Mouse (Mus musculus): ENCODE results near the gene Gpr62.

The Gpr62 gene

DNA sequence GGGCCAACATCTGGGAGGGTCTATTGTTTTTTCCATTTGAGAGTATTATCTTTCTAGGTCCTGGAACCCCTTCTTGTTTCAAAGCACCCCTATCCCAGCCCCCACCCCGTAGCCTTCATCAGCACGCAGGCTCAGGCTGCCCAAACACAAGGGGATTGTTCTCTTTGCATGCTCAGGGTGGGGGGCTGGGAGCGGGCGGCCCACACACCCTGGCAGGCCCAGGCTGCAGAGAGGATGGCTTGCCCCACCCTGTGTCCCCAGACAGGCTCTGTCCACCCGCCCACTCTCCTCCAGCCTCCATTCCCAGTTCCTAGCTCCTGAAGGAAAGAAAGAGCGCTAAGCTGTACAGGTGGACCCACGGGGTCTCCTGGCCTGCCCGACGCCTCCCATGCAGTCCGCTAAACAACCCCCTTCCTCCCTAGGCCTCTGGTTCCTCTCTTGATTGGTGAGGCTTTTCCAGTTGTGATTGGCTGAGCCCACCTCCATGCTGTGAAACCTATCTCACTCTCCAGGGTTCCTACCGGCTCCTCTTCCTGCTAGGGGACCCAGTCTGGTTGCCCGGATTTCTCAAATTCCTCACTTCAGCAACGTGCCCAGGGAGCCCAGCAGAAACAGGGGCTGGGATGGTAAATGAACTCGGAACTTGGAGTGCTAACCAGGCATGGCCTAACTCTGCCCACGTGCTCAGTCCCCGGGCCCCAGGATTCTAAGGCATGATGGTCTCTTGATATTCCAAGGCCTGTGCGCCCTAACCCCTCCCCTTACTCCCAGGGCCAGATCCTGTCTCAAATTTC, 10.7 kb downstream of the Gpr62 start:
- no peak for DNase-seq (ENCODE audit: low spot score in 2 of 2)

DNA sequence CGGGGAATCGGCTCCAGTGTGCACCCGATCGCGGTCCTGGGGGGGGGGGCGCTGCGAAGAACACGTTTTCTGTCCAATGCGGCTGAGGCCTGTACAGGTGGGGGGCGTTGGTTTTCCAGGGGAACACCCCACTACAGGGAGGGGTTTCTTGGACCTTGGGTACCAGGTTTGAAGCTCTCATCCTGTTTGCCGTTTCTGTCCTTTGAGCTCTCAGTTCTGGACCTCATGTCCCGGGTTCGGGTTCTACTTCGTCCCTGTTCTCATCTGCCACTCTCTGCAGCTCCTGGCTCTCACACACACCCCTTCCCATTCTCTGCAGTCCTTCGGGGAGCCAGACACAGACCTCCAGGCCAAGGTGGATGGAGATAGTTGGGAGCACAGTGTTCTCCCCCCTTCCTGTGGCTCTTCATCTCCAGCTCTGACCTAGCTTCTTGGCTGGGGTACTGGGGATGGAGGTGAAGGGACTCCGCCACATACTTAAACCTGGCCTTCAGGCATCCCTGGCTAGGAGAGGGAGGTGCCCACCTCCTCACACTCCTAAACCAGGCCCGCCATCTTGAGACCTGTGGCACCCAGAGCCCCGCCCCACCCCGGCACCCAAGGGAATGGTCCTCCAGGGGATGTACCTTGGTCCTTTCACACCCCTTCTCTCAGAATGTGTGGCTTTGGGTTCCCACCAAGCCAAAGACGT, 11.5 kb downstream of the Gpr62 start:
- DNase-seq (ENCODE audit: low spot score in 2 of 2) = no peak

DNA sequence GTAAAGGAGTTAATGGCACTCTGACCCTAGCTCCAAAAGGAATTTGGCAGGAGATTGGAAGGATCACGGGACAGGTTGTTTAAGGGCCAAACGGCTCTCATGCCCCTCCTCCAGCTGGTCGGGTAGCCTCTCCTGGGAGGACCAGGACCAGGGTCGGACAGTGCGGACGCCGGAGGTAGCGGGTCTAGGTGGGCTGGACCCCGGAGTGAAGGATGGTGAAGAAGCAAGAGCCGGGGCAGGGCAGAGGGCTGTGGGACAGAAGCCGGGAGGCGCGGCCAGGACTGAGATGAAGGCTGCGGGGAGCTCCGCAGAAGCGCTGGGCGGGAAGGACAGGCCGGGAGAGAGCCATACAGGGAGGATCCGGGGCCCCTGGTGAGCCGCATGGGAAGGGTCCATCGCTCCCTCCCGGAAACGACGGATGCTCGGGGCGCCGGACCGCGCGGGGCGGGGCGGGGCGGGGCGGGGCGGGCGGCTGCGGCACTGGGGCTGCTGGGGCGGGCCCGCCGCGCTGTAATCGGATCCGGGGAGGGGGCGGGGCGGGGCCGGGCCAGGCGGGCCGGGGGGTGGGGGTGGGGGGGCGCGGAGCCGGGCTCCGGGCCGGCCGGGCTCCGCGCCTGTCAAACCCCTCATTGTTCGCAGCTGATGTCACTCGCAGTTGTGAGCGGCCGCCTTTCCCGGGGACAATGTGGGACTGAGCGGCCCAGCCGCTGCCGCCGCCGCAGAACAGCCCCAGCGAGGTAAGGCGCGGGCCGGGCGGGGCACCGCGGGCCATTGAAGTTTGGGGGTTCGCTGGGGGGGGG, 12.3 kb downstream of the Gpr62 start, which contains the start of gene Pcbp4:
TSS of gene Pcbp4 (plus strand) at position 21 of the 800 bp plus-strand sequence.
- no peak for DNase-seq (ENCODE audit: low spot score in 2 of 2)

DNA sequence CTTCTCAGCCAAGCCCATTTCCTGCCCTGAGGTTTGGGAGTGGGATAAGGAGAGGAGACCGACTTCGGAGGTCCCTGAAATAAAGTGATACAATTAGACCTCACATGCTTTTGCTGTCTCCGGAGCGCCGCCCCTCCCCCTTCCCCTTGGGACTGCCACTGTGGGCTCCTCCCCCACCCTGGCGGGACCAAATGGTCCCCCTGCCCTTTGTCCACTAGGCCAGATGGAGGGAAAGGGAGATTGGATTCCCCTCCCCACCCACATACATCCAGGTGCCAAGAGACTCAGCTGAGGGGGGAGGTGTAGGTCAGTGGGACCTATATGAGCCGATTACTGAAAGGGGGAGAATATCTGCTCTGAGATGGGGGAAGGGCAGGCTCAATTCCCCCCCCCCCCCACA, 12.9 kb downstream of the Gpr62 start:
- no peak for DNase-seq (ENCODE audit: low spot score in 2 of 2)

DNA sequence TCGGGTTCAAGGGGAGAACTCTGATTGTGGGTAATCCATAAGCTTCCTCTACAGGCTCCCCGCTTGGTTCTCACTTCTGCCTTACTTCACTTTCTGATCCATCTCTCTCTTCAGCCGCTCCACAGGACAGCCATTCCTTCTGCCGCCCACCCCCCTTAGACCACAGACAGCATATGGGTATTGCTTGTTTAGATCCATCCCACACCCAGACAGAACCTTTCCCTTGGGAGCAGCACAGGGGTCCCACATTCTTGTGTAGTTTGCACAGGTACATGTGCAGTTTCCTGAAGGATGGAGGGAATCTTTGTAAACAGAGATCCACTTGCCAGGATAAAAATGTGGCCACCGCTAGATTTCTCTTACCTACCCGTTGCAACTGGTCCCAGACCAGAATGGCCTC, 13.4 kb downstream of the Gpr62 start:
- no peak for DNase-seq (ENCODE audit: low spot score in 2 of 2)

DNA sequence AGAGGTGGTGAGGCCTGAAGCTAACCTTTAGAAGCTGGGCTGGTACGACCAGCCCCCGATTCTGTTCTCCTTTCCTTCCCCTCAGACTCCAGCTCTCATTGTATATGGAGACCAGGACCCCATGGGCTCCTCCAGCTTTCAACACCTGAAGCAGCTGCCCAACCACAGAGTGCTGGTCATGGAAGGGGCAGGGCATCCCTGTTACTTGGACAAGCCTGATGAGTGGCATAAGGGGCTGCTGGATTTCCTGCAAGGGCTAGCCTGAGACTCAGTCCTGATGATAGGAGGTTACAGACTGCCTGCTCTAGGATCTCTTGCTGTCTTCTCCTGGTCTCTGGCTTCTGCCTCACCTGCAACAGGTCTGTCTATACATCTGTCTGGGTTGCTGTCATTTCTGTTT, 13.8 kb downstream of the Gpr62 start:
- DNase-seq (ENCODE audit: low spot score in 2 of 2) = no peak

DNA sequence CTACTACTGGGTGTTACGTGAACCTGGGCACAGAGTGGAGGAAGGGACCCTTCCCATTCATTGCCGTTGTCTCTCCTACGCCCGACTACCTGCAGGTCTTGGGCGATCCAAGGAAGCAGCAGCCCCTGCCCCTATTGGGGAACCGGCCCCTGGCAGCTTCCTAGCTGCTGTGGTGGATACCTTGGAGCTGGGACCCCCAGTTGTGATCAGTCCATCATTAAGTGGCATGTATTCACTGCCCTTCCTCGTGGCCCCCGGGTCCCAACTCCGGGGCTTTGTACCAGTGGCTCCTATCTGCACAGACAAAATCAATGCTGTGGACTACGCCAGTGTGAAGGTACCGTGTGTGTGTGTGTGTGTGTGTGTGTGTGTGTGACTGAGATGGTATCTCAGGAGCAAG, 14.4 kb downstream of the Gpr62 start:
- DNase-seq (ENCODE audit: low spot score in 2 of 2) = no peak

DNA sequence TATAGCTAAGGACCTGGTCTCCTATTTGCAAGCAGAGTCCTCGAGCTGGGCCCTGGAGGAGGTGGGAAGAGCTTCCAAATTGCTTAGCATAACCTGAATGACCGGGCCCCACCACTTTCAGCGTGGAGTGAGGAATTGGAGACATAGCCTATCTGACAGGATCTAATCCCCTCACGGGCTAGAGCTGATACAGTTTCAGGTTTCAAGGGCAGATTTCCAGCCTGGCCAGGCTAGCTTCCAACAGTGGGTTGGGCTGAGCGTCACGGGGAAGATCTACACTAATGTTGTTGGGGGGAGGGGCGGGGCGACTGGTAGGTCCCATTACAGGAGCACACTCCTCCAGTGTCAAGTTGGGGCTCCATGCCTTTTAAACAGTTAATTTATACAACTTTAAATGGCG, 15.1 kb downstream of the Gpr62 start:
- DNase-seq (ENCODE audit: low spot score in 2 of 2) = no peak

DNA sequence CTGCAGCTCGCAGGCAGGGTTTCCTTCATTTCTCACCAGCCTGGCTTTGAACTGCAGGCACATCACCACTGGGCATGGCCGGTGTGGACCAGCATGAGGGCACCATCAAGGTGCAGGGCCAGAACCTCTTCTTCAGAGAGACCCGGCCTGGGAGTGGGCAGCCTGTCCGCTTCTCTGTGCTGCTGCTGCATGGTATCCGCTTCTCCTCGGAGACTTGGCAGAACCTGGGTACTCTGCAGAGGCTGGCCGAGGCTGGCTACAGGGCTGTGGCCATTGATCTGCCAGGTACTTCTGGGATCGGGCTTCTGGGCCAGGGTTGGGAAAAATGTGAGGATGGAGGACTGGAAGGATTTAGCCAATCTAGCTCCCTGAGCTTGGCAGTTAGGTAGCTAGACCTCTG, 15.8 kb downstream of the Gpr62 start:
- no peak for DNase-seq (ENCODE audit: low spot score in 2 of 2)

DNA sequence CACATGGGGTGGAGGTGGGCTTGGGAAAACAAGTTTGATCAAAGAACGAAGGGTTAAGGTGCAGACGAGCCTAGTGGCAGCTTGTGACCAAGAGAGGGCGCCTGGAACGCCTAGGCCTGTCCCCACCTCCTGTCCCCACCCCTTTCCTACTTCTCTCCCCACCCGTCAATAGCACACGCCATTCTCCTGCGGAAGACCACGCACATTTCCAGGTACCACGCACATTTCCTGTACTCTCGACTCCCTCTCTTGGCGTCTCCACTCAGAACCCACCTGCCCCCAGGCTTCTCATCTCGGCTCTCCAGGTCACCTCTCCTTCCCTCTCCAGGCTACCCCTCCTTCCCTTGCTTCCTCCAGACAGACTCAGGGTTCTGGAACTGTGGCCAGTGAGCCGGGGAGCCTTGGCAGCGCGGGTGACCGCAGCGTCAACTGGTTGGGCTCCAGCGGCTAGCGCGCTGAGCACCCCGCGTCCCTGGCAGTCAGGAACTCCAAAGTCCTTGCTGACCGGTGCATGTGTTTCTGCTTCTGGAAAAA, 17.2 kb downstream of the Gpr62 start:
- peak; percentile 64 to 68 for DNase-seq (ENCODE audit: low spot score in 2 of 2)

DNA sequence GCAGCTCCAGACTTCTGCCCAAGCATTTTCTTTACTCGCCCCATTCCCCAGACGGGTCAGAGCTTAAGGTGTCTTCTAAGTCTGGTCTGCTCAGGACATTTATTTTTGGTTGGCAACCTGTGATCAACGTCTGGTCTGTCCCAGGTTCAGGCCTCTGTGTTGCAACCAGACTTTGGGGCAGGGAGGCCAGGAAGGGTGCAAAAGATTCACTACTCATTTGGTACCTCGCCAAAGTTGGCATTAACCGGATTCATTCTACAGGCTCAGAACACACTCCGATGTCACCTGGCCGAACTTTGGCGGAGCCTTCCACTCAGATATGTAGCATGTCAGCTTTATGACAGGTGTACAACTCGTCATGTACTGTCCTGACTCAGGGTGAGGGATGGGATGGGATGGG, 17.8 kb downstream of the Gpr62 start:
- no peak for DNase-seq (ENCODE audit: low spot score in 2 of 2)

DNA sequence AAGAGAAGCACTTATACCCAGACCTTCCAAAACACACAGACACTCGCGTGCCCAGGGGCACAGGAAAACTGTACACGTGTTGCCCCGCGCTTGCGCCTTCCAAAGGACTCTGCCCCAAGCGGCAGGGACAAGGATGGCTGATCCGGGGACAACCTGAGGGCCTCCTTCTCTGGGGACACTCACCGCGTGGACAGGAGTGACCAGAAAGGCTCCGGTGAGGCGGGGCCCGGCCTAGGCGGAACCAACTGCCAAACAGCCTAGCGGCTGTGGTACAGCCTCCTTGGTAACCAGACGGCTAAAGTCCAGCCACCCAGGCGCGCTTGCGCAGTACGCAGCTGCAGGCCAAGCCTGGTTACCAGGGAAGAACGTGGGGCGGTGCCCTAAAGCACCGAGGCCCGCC, 18.4 kb downstream of the Gpr62 start, which contains the start of the genes Abhd14b and Abhd14a:
TSS of gene Abhd14b (plus strand) at position 112 of the 400 bp plus-strand sequence.
TSS of gene Abhd14a (minus strand) at position 331 of the 400 bp plus-strand sequence.
- DNase-seq (ENCODE audit: low spot score in 2 of 2) = peak; percentile 86

DNA sequence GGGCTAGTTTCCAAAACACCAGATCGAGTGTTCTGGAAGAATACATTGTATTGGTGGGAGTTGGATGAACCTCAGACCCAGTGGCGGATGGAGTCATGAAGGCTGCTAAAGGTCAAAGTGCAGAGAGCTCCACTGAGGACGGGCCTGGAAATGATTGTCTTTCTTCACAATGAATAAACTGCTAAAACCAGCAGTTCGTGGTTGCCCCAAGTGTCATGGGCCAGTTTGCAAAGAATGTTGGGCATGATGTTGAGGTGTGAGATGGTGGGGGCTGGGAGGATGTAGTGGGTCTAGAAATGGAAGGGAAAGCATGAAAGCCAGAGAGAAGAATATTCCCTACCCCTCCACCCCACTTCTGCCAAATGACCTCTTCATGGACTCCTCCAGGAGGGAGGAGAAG, 20.9 kb downstream of the Gpr62 start:
- no peak for DNase-seq (ENCODE audit: low spot score in 2 of 2)

DNA sequence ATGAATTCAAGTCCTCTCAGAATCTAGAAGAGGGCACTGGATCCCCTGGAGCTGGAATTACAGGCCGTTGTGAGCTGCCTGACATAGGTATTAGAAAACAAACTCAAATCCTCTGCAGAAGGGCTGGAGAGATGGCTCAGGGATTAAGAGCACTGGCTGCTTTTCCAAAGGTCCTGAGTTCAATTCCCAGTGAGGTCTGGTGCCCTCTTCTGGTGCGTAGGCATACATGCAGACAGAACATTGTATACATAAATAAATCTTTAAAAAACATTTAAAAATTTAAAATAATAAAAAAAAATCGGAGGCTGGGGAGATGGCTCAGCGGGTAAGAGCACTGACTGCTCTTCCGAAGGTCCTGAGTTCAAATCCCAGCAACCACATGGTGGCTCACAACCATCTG, 23.1 kb downstream of the Gpr62 start:
- no peak for DNase-seq (ENCODE audit: low spot score in 2 of 2)

DNA sequence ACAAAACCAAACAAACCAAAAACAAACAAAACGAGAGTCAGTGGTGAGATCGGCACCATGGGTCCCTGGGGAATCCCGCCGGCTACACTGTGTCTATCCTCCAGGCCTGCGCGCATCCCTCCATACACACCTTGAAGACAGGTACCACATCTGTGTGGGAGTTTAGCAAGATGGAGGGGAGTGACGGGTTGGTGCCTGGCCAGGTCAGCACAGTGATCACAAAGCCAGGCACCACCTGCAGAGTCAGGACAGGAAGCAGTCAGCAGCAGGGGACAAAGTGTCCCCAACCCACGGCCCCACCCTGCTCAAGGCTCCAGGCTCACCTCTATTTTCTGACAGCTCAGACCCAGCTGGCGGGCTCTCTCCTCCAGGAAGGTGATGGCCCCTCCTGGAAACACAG, 29.2 kb downstream of the Gpr62 start:
- DNase-seq (ENCODE audit: low spot score in 2 of 2) = no peak

DNA sequence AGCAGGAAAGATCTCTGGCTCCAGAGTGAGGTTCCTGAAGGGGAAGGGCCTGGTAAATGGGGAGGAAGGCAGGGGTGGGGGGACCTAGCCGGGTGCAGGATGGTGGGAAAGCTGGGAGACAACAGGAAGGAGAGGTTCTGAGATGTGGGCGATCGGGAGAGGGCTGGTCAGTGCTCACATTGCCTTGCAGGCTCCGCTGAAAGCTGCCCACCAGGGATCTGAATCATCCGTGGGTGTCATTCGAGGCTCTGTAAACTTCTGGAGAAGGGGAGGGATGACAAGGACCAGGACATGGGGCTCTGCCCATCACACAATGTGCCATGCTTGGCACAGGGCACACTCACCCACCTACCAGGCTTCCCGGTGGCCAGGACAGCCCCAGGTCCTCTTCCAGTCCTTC, 32.3 kb downstream of the Gpr62 start:
- no peak for DNase-seq (ENCODE audit: low spot score in 2 of 2)

DNA sequence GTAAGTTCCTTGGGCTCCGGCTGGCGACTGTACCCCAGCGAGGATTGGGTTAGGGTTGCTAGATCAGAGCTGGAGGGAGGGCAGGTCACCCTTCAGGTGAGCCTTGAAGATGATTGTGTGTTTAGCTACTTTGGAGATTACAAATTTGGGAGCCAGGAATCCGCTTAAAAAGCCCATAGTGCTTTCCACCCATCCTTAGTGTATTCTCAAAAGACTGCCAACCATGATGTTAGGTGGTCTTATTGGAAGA, 35.8 kb downstream of the Gpr62 start:
- no peak for DNase-seq (ENCODE audit: low spot score in 2 of 2)

DNA sequence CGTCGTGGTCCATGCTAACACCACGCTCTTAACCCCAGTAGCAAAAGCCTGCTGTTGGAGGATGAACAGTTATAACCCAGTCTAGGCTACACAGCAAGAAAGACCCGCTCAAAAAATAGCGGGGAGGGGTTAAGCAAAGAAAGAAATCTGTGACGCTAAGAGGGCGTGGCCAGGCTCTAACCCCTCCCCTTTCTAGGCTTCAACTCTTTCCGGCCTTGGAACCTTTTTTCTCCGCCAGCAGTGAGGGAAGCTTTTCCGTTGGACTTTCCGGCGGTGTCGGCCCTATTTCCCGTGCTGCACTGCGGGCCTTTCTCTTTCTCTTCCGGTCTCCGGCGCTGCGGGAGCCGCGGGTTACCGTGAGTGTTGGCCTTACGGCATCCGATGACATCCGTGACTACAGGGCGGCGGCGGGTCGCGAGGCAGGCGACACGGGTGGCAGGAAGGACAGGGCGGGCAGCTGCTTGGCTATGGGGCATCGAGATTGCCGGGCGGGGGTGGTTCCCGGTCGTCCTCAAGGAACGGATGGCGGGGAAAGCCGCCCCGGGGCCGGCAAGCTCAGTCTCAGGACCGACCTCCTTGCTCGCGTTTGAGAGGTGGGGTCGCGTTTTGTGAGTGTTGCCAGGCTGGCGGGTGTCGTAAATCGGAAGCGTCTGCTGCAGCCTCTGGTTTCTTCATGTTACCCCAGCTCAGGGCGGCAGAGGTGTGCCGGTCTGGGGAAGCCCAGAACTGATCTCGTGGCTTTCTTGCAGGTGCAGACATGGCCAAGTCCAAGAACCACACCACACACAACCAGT, 36.3 kb downstream of the Gpr62 start, which contains the start of gene Rpl29:
TSS of gene Rpl29 (plus strand) at position 234 of the 794 bp plus-strand sequence.
- DNase-seq (ENCODE audit: low spot score in 2 of 2) = peak; percentile 91 to 94

DNA sequence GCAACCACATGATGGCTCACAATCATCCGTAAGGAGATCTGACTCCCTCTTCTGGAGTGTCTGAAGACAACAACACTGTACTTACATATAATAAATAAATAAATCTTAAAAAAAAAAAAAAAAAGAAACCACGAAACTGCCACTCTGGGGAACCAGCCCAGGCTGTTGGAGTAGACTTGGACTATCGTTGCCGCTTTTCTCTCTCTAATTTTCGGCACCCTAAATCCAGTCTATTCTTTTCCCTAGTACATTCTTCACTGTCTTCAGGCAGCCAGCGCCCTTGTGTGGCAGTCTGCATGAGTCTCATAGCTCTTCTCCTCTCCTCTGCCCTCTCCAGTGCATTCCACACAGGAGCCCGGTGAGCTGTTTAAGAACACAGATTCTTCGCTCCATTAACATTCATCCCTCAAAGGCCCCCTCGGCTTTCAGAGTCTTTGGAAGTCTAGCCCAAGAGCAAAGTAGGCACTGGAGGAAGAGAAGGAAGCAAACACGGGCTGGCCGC, 37.0 kb downstream of the Gpr62 start:
- DNase-seq (ENCODE audit: low spot score in 2 of 2) = no peak

DNA sequence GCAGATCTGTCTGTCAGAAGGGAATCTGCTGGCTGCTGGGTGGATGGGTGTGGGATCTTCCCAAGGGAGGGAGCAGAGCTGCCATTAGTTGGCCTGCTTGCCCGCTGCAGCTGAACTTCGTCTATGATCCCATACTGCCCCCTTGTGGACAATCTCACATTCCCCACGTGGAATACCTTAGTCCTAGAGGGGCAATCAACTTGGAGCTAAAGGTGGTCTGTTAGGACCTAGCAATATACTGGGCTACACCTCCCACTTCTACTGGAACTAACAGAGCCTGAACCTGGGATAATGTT, 43.9 kb downstream of the Gpr62 start:
- DNase-seq (ENCODE audit: low spot score in 2 of 2) = peak; percentile 72 to 79
